Mouse (Mus musculus): Measurements from ENCODE around the gene Gm4133.
"Not testable (repeated sequence)": the region's sequence is repeated elsewhere in the genome, so short reads cannot be mapped to it uniquely, and the experiment has no call there.

Gm4133 gene

DNA sequence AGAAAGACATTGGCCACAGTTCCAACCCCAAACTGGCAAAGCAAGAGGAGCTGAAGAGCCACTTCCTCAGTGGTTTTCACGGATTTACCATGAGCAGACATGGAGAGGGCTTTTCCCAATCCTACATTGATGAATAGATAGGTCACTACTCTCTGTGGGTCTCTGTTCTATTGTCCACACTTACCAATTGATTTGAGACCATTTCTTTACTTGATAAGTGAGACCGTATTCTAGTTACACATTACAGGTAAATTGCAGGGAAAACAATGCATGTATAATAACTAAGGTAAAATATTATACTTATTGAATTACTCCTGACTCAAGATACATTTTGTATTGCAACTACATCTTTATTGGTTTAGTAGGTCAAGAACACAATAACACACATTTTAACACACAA lies at the start of gene Gm4133:
Gene Gm4133 (minus strand): TSS at position 101 of the 400 bp plus-strand sequence.
- not testable (repeated sequence) for DNase-seq (ENCODE audit: low read depth, low spot score)

DNA sequence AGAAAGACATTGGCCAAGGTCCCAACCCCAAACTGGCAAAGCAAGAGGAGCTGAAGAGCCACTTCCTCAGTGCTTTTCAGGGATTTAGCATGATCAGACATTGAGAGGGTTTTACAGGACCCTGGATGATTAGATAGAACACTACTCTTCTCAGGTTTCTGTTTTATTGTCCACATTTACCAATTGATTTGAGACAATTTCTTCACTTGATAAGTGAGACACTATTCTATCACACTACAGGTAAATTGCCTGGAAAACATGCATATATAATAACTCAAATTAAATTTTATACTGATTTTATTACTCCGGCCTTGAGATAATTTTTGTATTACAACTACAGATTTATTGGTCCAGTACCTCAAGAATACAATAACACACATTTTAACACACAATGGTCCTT lies 41.4 kb upstream of the Gm4133 start, which contains the start of gene Gm5728:
Gene Gm5728 (minus strand): TSS at position 101 of the 400 bp plus-strand sequence.
- DNase-seq (ENCODE audit: low read depth, low spot score), result not testable (repeated sequence)

Measured in CD4-positive, CD25-positive, alpha-beta regulatory T cell, adult 2 months (primary cell).